Comparison of ENCODE assay signal across 8 mouse cellular contexts in the genomic region with DNA sequence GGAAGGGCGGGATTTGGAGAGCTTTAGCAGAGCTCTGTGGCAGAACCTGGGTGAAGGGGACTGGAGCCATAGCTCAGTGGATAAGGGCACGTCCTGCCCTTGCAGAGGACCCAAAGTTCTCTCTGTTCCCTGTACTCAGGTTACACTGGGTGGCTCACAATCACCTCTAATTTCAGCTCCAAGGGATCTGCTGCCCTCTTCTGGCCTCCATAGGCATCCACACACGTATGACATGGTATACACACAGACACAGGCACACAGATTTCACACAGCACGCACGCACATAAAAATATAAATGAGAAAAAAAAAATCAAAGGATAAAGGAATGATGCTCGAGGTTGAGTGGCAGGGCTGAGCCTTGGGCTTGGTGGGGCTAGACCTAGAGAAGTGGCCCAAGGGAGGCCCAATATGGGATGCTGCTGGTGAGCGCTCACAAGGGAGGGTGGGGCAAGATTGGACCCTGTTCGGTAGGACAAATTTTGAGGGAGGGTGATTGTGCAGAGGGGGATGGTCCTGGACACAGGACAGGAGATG. TPM values are rescaled to one million over a fixed set of nuclear protein-coding genes. Genes with fewer than 3 reads are reported as not detected.
DNase-seq lines count a peak whose midpoint lies in the region; ATAC-seq and TF ChIP-seq lines count a peak whose summit lies in the region.

No protein-coding gene starts in this region.

- no peak overlapping the region for H3K27ac ChIP-seq in embryonic fibroblast, embryonic 13.5 days (ENCODE audit: insufficient read depth, low read length)
- peak overlapping the region; percentile 33; the same call in 1 of the 2 replicates for H3K27ac ChIP-seq in intestine, embryonic 14.5 days (ENCODE audit: low read depth)
- H3K27ac ChIP-seq in midbrain, embryonic 12.5 days (replicated peaks) = no peak overlapping the region

- 80% methylated on average over 8 of the region's 8 CpGs for WGBS in intestine, embryonic 14.5 days
- 78% methylated on average over 8 of the region's 8 CpGs for WGBS in midbrain, embryonic 12.5 days

- peak; percentile 58 for TF ChIP-seq CTCF in E14TG2a.4 (conservative IDR thresholded peaks at IDR 0.05; ENCODE audit: low read length)
- TF ChIP-seq CTCF in embryonic fibroblast, embryonic 13.5 days (IDR thresholded peaks at IDR 0.05; ENCODE audit: borderline replicate concordance, insufficient read depth, low read length) = peak; percentile 22; the same call in 1 of the 2 replicates

- H3K27me3 ChIP-seq in E14TG2a.4 (ENCODE audit: insufficient read depth, low read length) = no peaks in the 10 kb centered on the region
- no peaks in the 10 kb centered on the region for H3K27me3 ChIP-seq in intestine, embryonic 14.5 days (replicated peaks; ENCODE audit: control insufficient read depth, insufficient read depth, low read length)
- no peaks in the 10 kb centered on the region; the same call in 1 of the 2 replicates for H3K27me3 ChIP-seq in midbrain, embryonic 12.5 days

- no peaks in the 10 kb centered on the region for H3K9me3 ChIP-seq in E14TG2a.4 (ENCODE audit: low read length)
- no peaks in the 10 kb centered on the region for H3K9me3 ChIP-seq in intestine, embryonic 14.5 days (ENCODE audit: control insufficient read depth, low read length)
- H3K9me3 ChIP-seq in midbrain, embryonic 12.5 days = no peaks in the 10 kb centered on the region

- H3K36me3 ChIP-seq in E14TG2a.4 (ENCODE audit: insufficient read depth, low read length) = peaks cover 39% of the 10 kb centered on the region
- peaks cover 14% of the 10 kb centered on the region; the same call in 1 of the 2 replicates for H3K36me3 ChIP-seq in intestine, embryonic 14.5 days (ENCODE audit: control insufficient read depth, insufficient read depth, low read length)
- no peaks in the 10 kb centered on the region for H3K36me3 ChIP-seq in midbrain, embryonic 12.5 days

- peaks cover 79% of the 10 kb centered on the region for H3K4me1 ChIP-seq in E14TG2a.4 (replicated peaks; ENCODE audit: low read depth, low read length)
- H3K4me1 ChIP-seq in embryonic fibroblast, embryonic 13.5 days (ENCODE audit: control insufficient read depth, insufficient read depth, low read length) = no peaks in the 10 kb centered on the region
- H3K4me1 ChIP-seq in intestine, embryonic 14.5 days (replicated peaks; ENCODE audit: control insufficient read depth, insufficient read depth, low read length) = peaks cover 15% of the 10 kb centered on the region; the same call in 1 of the 2 replicates
- no peaks in the 10 kb centered on the region; the same call in 1 of the 2 replicates for H3K4me1 ChIP-seq in midbrain, embryonic 12.5 days

- peak; percentile 67 for DNase-seq in 3T3-L1 (ENCODE audit: low read depth, low spot score)
- no peak for DNase-seq in intestine, embryonic 14.5 days (ENCODE audit: low spot score)
- DNase-seq in gastrocnemius, postnatal 14 days = no peak
- DNase-seq in cerebellum, adult 11-12 months = no peak
- DNase-seq in gastrocnemius, postnatal 4 days (ENCODE audit: low spot score in 2 of 2) = no peak

- H3K9ac ChIP-seq in intestine, embryonic 14.5 days (ENCODE audit: low read length) = no peak overlapping the region
- H3K9ac ChIP-seq in midbrain, embryonic 12.5 days (replicated peaks) = no peak overlapping the region

- intact Hi-C loops in gastrocnemius, postnatal 14 days (cut with DNase I; ENCODE audit: low total_unique reads) = no loop called here

- TF ChIP-seq POLR2A in embryonic fibroblast, embryonic 13.5 days (IDR thresholded peaks at IDR 0.05; ENCODE audit: low read depth, low read length) = no peak

- peak; percentile 32 for ATAC-seq in intestine, embryonic 14.5 days (replicated peaks; ENCODE audit: low FRiP score, low TSS enrichment, low read depth)
- no peak; the same call in 1 of the 2 replicates for ATAC-seq in midbrain, embryonic 12.5 days (ENCODE audit: low FRiP score, low read depth)

- peak overlapping the region; percentile 92 for H3K4me3 ChIP-seq in E14TG2a.4 (replicated peaks; ENCODE audit: low read length)
- peak overlapping the region; percentile 70 for H3K4me3 ChIP-seq in embryonic fibroblast, embryonic 13.5 days (ENCODE audit: insufficient read depth, low read length)
- peak overlapping the region; percentile 83 for H3K4me3 ChIP-seq in intestine, embryonic 14.5 days (ENCODE audit: low read depth, low read length)
- peak overlapping the region; percentile 77 for H3K4me3 ChIP-seq in midbrain, embryonic 12.5 days

- peak overlapping the region; percentile 70 for H3K4me2 ChIP-seq in intestine, embryonic 14.5 days (ENCODE audit: low read length)
- peak overlapping the region; percentile 94 for H3K4me2 ChIP-seq in midbrain, embryonic 12.5 days (replicated peaks)

RNA-seq across cellular contexts. Expression of a gene that starts 1.0 kb away (rescaled TPM):
- polyA plus RNA-seq in embryonic fibroblast, embryonic 13.5 days (2011; ENCODE audit: insufficient read length, low read depth, missing spikeins) = 241 and 277 TPM in 2 replicates
- polyA plus RNA-seq in intestine, embryonic 14.5 days (2014; fragmentation: Nextera tagmentation; extraction: Ambion mirVana) = 124 and 126 TPM in 2 replicates
- polyA plus RNA-seq in midbrain, embryonic 12.5 days (2016; fragmentation: Nextera tagmentation; extraction: Ambion mirVana) = 40.0 and 48.3 TPM in 2 replicates
- 10 to 100 TPM; 33.4 to 43.6 TPM for total RNA-seq in gastrocnemius, postnatal 14 days (2021)
- 100 to 1,000 TPM; 111 to 118 TPM for total RNA-seq in gastrocnemius, postnatal 4 days (2021)

RNA-seq across cellular contexts. Expression of a gene that starts 11.4 kb away (rescaled TPM):
- polyA plus RNA-seq in embryonic fibroblast, embryonic 13.5 days (2011; ENCODE audit: insufficient read length, low read depth, missing spikeins) = 44.8 and 50.4 TPM in 2 replicates
- 72.0 and 76.0 TPM in 2 replicates for polyA plus RNA-seq in intestine, embryonic 14.5 days (2014; fragmentation: Nextera tagmentation; extraction: Ambion mirVana)
- 23.0 and 24.6 TPM in 2 replicates for polyA plus RNA-seq in midbrain, embryonic 12.5 days (2016; fragmentation: Nextera tagmentation; extraction: Ambion mirVana)
- 10 to 100 TPM in 1 of 2 experiments, 1 to 10 TPM in 1; 9.9 to 10.3 TPM for total RNA-seq in gastrocnemius, postnatal 14 days (2021)
- total RNA-seq in gastrocnemius, postnatal 4 days (2021) = 10 to 100 TPM; 16.3 to 20.1 TPM

RNA-seq across cellular contexts. Expression of a gene that starts 11.5 kb away (rescaled TPM):
- polyA plus RNA-seq in embryonic fibroblast, embryonic 13.5 days (2011; ENCODE audit: insufficient read length, low read depth, missing spikeins) = 4.1 and 6.2 TPM in 2 replicates
- polyA plus RNA-seq in intestine, embryonic 14.5 days (2014; fragmentation: Nextera tagmentation; extraction: Ambion mirVana) = 5.1 and 5.5 TPM in 2 replicates
- polyA plus RNA-seq in midbrain, embryonic 12.5 days (2016; fragmentation: Nextera tagmentation; extraction: Ambion mirVana) = 8.7 TPM in 2 replicates
- total RNA-seq in gastrocnemius, postnatal 14 days (2021) = 1 to 10 TPM; 1.8 to 2.3 TPM
- total RNA-seq in gastrocnemius, postnatal 4 days (2021) = 1 to 10 TPM; 3.9 to 4.4 TPM

RNA-seq across cellular contexts. Expression of a gene that starts 59.5 kb away (rescaled TPM):
- not detected in 2 replicates for polyA plus RNA-seq in embryonic fibroblast, embryonic 13.5 days (2011; ENCODE audit: insufficient read length, low read depth, missing spikeins)
- polyA plus RNA-seq in intestine, embryonic 14.5 days (2014; fragmentation: Nextera tagmentation; extraction: Ambion mirVana) = not detected in 2 replicates
- not detected in 2 replicates for polyA plus RNA-seq in midbrain, embryonic 12.5 days (2016; fragmentation: Nextera tagmentation; extraction: Ambion mirVana)
- total RNA-seq in gastrocnemius, postnatal 14 days (2021) = not detected
- not detected for total RNA-seq in gastrocnemius, postnatal 4 days (2021)
